Mouse (Mus musculus) stomach, embryonic 14.5 days (tissue): ENCODE measurements at regions not wholly inside any gene's neighbourhood (a gene's known extent, or its start where the extent isn't known, plus 50 kb on each side); places are given as distances from the start of the nearest gene placed in this dataset.

Experiments
- ATAC-seq: fragments of 200-750 bp; cut with Nextera tagmentation; 2 replicates; pipeline ENCODE4 v1.8.0; 2017; ENCODE audit warnings: low read depth, moderate TSS enrichment; ENCODE audit not compliant: insufficient number of reproducible peaks, insufficient read depth, low FRiP score
- H3K27ac ChIP-seq: fragments of 300-500 bp; sonication (generic); 2 replicates; pipeline ENCODE4 v1.5.1; 2014; ENCODE audit warnings: mild to moderate bottlenecking, low read length, moderate library complexity, mixed read lengths
- H3K27me3 ChIP-seq: fragments of 300-500 bp; sonication (generic); 2 replicates; pipeline ENCODE4 v1.6.1; 2014; ENCODE audit warnings: low read length, control low read depth, mixed read lengths; ENCODE audit not compliant: control insufficient read depth, insufficient read depth
- H3K36me3 ChIP-seq: fragments of 300-500 bp; sonication (generic); 2 replicates; pipeline ENCODE4 v1.6.1; 2014; ENCODE audit warnings: mild to moderate bottlenecking, control low read depth, low read length, moderate library complexity, mixed read lengths; ENCODE audit not compliant: control insufficient read depth, insufficient read depth
- H3K4me1 ChIP-seq: fragments of 300-500 bp; sonication (generic); 2 replicates; pipeline ENCODE4 v1.6.1; 2014; ENCODE audit warnings: low read length, control low read depth, mixed read lengths; ENCODE audit not compliant: control insufficient read depth, insufficient read depth
- H3K4me2 ChIP-seq: fragments of 300-500 bp; sonication (generic); replicated peaks from 2 replicates; pipeline ENCODE4 v1.6.1; 2014; ENCODE audit warnings: low read depth, low read length, control low read depth
- H3K4me3 ChIP-seq: fragments of 300-500 bp; sonication (generic); 2 replicates; pipeline ENCODE4 v1.5.1; 2014; ENCODE audit warnings: low read depth, low read length, control low read depth
- H3K9ac ChIP-seq: fragments of 300-500 bp; sonication (generic); replicated peaks from 2 replicates; pipeline ENCODE4 v1.6.1; 2014; ENCODE audit warnings: low read depth, mild to moderate bottlenecking, control low read depth, low read length, moderate library complexity, mixed read lengths
- H3K9me3 ChIP-seq: fragments of 300-500 bp; sonication (generic); 2 replicates; pipeline ENCODE4 v1.6.1; 2016; ENCODE audit warnings: low read depth, low read length, control low read depth; ENCODE audit not compliant: control insufficient read depth
- WGBS: fragments of 180-500 bp; shearing (Covaris S2); extraction: QIAGEN DNeasy Blood & Tissue Kit; methylation state at CpG from one replicate; pipeline ENCODE4 v1.1.7; 2014; 5-methylcytosine and 5-hydroxymethylcytosine counted together

- no peaks in the 10 kb centered on the region for H3K9me3 ChIP-seq
- H3K27ac ChIP-seq, result peak overlapping the region; percentile 52; the same call in 1 of the 2 replicates
- H3K36me3 ChIP-seq, result no peaks in the 10 kb centered on the region
- 59% methylated on average over 5 of the region's 5 CpGs for WGBS
- ATAC-seq, result no peak
- H3K4me1 ChIP-seq, result peaks cover 61% of the 10 kb centered on the region
- H3K4me3 ChIP-seq, result no peak overlapping the region
- H3K27me3 ChIP-seq, result no peaks in the 10 kb centered on the region
- H3K4me2 ChIP-seq, result no peak overlapping the region
- H3K9ac ChIP-seq, result no peak overlapping the region
Observed at GRCm38 (mm10) chr17:26363853-26364532, 50.6 kb upstream of the Neurl1b start.
